Mouse (Mus musculus) NIH3T3 (cell line): ENCODE measurements around the gene Cmbl.

ENCODE experiments used
- DNase-seq: peaks from one replicate; pipeline ENCODE4 v3.0.0-alpha.2; 2012; ENCODE audit warnings: low read depth

The Cmbl gene

GRCm38 (mm10) chr15:31583304-31584085 lies 18.3 kb downstream of the Cmbl start:
- DNase-seq = no peak

DNA sequence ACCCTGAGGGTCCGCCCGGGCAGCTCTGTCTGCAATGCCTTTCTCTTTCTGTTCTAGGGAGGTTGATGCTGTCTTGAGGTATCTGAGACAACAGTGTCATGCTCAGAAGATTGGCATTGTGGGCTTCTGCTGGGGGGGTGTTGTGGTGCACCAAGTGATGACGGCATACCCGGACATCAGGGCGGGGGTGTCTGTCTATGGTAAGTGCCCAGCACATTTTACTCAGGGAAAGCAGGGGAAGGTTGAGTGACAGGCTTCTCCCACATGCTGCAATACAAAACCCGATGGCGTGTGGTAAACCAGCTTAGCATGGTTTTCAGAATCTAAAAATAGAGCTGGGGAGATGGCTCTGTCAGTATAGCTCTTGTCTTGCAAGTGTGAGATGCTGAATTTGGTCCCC lies 20.0 kb downstream of the Cmbl start:
- no peak for DNase-seq

DNA sequence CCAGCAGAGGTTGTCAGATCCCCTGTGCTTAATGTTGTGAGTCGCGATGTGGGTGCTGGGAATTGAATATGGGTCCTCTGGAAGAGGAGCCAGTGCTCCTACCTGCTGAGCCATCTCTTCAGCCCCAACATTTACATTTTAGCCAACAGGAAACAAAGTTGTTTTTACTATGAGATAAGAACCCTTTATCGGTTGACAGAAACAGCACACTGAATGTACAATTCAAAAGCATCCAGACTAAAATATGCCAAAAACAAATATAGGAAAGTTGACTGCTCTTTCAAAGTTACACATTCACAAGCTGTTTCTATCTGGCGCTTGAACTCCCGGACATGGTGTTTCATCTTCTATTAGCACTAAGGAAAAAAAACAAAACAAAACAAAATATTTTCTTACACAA lies 20.9 kb downstream of the Cmbl start:
- DNase-seq = no peak

GRCm38 (mm10) chr15:31586519-31586918 lies 21.3 kb downstream of the Cmbl start:
- peak; percentile 94 for DNase-seq

- no peak for DNase-seq
These were observed 22.6 kb downstream of the Cmbl start for GRCm38 (mm10) chr15:31587789-31588188.

DNA sequence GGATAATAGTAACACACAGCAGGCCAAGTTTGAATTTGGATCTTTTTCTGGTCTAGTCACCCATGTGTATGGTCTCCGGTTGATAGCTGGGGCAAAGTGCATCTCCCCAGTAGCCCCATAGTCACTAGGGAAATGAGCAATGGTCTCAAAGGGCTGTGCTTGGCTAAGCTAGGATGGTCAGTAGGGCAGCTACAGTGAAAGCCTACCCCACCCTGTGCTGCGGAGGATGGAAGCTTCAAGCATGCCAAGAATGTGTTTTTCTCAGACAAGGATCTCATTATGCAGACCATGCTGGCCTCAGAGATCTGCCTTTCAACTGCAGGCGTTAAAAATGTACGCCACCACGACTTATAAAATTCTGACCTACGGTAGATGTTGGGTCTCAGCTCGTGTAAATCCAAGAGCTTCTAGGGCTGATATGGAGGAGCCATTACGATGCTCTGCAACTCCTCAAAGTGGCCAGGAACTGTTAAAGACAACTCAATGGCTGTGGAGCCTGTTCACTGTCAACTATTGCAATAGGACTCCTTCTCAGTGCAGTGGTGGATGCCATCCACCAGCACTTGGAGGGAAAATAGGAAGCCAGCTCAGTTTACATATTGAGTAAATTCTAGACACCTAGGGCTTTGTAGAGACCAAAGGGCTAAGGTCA lies 23.9 kb downstream of the Cmbl start:
- DNase-seq = peak; percentile 55

DNA sequence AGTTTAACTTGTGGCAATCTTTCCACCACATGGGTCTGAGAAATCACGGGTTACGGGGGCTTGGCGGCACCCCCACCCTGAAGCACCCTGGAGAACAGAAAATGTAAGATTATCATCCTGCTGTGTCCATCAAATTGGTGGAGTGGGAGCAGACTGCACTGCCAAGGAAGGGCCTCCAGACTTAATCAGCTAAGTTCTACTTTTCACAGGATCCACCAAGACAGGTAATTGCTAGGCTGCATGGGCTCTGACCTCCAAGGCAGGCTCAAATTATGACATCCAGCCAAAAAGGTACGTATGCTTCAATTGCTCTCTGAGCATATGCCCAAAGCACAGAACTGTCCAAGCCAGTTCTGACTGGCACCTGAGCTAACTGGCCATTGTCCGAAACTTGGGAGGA lies 25.0 kb downstream of the Cmbl start:
- DNase-seq = no peak

GRCm38 (mm10) chr15:31592531-31592930 lies 27.3 kb downstream of the Cmbl start:
- DNase-seq = no peak

DNA sequence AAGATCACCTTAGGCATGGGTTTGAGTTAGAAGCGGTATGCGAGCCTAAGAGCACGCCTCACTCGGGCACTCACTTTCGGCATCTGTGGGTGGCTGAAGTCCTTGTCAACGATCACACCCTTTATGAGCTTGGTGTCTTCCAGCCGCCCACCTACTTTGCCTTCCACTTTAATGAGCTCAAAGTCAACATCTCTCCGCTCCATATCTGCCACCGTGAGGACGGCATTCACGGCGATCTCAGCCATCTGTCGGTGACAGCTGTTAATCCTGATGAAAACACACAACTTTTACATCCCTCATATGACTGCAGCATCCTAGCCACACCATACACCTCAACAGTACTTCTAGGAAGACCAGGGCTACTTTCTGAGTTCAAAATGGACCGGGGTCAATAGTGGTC lies 29.1 kb downstream of the Cmbl start:
- DNase-seq = no peak

DNA sequence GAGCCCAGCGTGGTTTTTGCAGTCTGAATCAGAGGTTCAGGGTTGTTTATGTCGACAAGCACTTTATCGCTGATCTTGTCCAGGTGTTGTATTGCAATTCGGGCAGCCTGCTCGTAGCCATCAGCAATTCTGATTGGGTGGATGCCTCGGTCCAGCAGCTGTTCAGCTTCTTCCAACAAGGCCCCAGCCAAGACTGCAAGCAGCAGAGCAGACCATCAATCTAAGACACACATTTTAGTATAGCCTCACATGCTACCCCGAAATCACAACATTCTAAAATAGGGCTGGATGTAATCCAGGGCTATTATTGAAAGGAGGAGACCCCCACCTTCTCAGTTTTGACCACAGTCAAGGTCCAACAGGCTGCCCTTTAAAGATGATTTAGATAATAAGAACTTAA lies 30.5 kb downstream of the Cmbl start:
- DNase-seq = no peak

- peak; percentile 36 for DNase-seq
These were observed 34.6 kb downstream of the Cmbl start for GRCm38 (mm10) chr15:31599834-31600233.

DNA sequence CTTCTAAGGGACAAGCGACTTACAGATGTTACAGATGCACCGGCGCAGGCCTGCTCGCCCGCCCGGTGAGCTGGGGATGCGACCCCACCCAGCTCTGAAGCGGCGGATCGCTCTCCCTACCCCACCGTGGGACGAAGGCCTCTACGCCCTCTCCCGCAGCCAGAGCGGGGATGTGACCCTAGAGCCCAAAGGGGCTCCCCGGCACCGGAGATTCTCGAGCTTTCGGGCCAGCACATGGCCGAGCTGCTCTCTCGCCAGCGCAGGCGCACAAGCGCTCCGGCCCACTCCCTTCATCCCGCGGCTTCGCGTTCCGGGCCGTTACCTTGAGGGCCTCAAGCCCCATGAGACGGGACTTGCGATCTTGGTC lies 36.1 kb downstream of the Cmbl start:
- DNase-seq = no peak

DNA sequence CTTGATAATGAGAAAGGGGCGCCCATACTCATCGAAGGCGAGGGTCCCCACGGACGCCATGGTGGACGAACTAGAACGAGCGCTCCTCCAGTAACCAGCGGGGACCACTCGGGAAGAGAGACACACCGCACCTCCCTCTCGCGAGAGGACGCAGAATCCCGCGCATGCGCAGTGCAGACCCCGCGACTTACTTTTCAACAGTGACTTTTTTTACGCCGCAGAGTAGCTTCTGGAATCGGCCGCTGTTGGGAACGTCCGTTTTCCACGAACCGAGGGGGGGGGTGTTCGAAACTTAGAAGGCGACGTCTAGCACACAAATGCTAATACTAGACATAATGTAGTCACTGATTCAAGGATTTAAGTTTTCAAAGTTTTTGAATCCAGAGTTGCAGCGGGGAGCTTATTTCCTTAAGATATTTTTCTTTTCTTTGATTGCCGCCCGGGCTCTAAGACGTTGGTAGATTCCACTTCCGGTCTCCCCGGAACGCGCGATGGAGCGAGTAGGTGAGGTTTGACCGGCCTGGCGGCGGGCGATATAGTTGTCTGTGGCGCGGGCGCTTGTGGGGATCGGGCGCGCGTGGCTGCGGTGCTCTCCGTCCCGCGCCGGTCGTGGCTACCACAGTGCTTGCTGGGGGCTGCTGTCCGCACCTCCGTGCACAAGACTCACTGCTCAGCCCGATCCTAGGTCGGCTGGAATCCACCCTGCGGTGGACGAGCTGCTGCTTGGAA lies 36.6 kb downstream of the Cmbl start, which contains the start of the genes Cct5 and Fam173b:
Gene Cct5, minus strand, starts transcription at position 159 of the 729 bp plus-strand sequence.
Gene Fam173b, plus strand, starts transcription at position 207 of the 729 bp plus-strand sequence.
- peak; percentile 98 for DNase-seq

DNA sequence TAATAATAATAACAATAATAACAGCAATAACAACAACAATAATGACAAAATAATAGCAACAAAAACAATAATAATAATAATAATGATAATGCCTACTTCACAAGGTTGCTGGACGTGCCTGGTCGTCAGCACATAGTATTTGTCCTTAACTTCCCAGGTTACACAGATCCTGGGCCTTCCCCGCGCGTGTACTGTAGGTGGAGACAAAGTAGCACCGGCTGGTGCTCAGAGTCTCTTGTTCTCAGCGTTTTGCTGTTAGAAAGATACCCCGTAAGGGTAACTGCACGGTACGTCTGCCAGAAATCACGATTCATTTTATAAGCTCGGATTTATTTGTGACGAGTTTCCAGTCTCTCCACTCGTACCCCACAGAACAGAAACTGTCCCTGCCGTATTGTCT lies 37.2 kb downstream of the Cmbl start:
- DNase-seq = peak; percentile 80

DNA sequence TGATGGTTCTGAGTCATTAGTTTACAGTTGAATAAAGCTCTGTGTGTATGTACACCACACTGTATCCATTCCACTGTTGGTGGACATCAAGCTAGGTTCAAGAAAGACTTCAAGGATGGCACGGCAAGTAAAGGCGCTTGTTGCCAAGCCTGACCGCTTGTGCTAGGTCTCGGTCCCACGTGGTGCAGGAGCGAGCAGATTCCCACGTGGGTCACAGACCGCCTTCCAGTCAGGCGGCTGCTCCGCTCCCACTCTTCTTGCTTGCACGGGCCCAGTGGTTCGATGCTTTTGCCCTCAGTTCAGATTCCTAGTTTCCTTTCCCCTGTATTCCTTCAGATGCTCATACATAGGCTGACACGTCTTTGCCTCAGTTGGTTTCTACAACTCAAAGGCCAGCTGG lies 37.9 kb downstream of the Cmbl start:
- no peak for DNase-seq

GRCm38 (mm10) chr15:31606821-31607220 lies 41.6 kb downstream of the Cmbl start:
- DNase-seq = no peak

GRCm38 (mm10) chr15:31611027-31611426 lies 45.8 kb downstream of the Cmbl start:
- DNase-seq = peak; percentile 60

DNA sequence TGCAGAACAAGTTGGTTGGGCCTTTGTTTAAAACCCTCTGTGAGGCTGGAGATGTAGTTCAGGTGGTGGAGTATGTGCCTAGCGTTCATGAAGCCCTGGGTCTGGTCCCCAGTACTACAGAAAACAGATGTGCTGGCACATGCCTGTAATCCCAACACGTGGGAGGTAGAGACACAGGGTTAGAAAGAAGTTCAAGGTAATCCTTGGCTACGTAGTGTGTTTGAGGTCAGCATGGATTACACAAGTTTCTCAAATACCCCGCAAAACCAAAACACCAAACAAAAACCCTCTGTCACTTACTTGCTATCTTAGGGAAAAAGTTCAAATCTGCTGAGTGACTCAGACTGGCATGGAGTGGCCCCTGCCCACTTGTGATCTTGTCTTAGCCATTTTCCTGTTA lies 46.8 kb downstream of the Cmbl start:
- peak; percentile 18 for DNase-seq

GRCm38 (mm10) chr15:31613826-31614453 lies 48.8 kb downstream of the Cmbl start:
- DNase-seq = no peak

- DNase-seq = peak; percentile 70
These were observed 49.5 kb downstream of the Cmbl start for GRCm38 (mm10) chr15:31614666-31615065.

DNA sequence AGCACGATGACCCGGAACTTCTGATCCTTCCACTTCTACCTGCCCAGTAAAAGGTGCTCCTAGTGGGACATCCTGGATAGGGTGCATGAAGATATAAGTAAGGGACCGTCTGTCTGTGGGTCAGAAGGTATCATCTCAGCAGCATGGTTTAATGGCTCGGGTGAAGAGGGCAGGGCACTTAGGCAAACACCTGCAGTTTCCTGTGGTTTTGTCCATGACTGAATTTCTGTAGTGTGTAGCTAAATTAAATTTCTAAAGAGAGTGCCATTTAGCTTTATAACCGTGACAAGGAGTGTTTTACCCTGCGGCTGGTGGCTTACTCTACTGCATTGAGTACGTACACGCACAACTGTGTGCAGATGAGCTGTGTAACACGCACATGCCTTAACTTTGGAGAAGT lies 52.1 kb downstream of the Cmbl start:
- no peak for DNase-seq

- peak; percentile 31 for DNase-seq
These were observed 54.3 kb downstream of the Cmbl start for GRCm38 (mm10) chr15:31619521-31619920.
